Mouse (Mus musculus) E14TG2a.4 (cell line): ENCODE measurements at regions not wholly inside any gene's neighbourhood (a gene's known extent, or its start where the extent isn't known, plus 50 kb on each side); places are given as distances from the start of the nearest gene placed in this dataset.

ENCODE experiments used
- CTCF ChIP-seq: conservative IDR thresholded peaks from 2 replicates; pipeline ENCODE4 v1.5.1; 2014; ENCODE audit warnings: low read length
- POU5F1 ChIP-seq: IDR thresholded peaks from 2 replicates; pipeline ENCODE4 v1.6.1; 2014; ENCODE audit warnings: low read length, borderline replicate concordance

DNA sequence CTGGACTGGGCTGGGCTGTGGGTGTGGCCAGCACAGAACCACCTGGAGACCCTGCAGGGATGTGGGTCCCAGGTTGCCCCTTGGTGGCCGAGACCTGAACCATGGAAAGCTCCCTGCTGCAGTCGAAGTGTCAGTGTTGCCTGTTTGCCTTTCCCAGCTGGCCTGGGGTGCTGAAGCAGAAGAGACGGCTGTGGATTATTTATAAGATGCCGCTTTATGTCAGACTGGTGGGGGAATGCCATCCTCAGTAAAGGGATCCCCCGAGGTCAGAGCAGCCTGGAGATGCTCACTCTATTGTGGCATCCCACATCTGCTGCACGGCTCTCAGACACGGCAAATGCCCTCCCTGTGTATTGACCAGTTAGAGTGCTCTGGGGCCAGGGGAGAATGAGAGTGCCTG is 67.5 kb upstream of the Ndufs6 start:
- TF ChIP-seq CTCF (no peak), POU5F1 (no peak)
